Mouse (Mus musculus) lung, adult 2 months (tissue): ENCODE results near the gene Palld.

Experiments
- CTCF ChIP-seq: fragments of 200-500 bp; IDR thresholded peaks from 2 replicates; pipeline ENCODE4 v1.5.1; 2011; ENCODE audit warnings: mild to moderate bottlenecking, low read length, control low read depth; ENCODE audit not compliant: insufficient read depth
- POLR2A ChIP-seq: fragments of 200-500 bp; IDR thresholded peaks from 2 replicates; pipeline ENCODE4 v1.6.1; 2011; ENCODE audit warnings: low read depth, mild to moderate bottlenecking, control low read depth, low read length, borderline replicate concordance; ENCODE audit errors: extremely low read depth

DNA sequence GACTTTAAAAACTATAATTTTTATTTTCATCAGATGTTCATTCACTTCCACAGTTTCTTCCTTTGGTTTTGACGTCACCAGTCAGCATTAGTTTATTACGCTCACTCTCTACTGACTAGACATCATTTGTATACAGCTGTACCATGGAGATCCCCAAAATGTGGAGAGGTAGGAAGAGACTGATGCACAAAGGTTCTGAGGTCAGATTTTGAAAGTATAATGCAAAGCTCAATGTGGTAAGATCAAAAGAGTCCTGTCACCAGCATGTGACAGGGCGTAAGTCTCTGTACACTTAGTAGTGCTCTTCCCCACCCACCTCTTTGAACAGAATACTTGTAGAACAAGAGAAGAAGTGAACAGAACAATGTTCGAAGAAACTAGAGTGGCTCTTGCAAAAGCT lies 339.9 kb downstream of the Palld start:
- no peak for TF ChIP-seq POLR2A
- no peak for TF ChIP-seq CTCF
